Mouse (Mus musculus) gastrocnemius, postnatal 4 days (tissue): ENCODE measurements around the gene Mup7. TPM values are rescaled to one million over a fixed set of nuclear protein-coding genes. Genes with fewer than 3 reads are reported as not detected.
"Not testable (repeated sequence)": the region's sequence is repeated elsewhere in the genome, so short reads cannot be mapped to it uniquely, and the experiment has no call there.

Source experiments
- DNase-seq, 2 experiments: peaks; one replicate each; pipeline ENCODE4 v3.0.0; 2021 to 2022; ENCODE audit warnings: low spot score in 2 of 2, mixed read lengths in 2 of 2
- long read RNA-seq, 2 experiments: library from polyadenylated mRNA; stranded (forward); transcript quantifications; one replicate each; pipeline ENCODE4 v2.0.0; 2021
- total RNA-seq, 2 experiments: library from RNA; stranded (reverse); gene quantifications; 2 replicates each; pipeline ENCODE4 v1.2.3; 2021

The Mup7 gene
- total RNA-seq = not detected
- long read RNA-seq, experiment 1 = 0 reads
- long read RNA-seq, experiment 2 = 0 reads

DNA sequence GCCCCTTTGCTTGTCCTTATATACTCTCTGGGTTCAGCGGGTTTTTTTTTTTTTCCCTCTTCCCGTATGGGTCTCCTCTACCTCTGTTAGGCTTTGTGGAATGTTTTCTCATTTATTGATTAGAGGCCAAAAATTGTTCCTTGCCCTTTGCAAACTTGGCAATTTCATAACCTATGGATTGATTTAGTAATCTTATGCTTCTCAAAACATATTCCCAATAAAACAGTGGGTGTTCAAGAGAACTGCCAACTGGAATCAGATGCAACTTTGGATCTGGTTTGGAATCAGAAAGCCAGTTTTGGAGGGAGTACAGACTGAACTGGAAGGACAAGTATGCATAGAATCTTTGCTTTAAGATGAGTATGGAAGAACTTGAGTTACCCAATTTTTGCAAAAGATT, at the start of gene Mup7:
Gene Mup7, minus strand, starts transcription at position 101 of the 400 bp plus-strand sequence.
- DNase-seq = not testable (repeated sequence)

DNA sequence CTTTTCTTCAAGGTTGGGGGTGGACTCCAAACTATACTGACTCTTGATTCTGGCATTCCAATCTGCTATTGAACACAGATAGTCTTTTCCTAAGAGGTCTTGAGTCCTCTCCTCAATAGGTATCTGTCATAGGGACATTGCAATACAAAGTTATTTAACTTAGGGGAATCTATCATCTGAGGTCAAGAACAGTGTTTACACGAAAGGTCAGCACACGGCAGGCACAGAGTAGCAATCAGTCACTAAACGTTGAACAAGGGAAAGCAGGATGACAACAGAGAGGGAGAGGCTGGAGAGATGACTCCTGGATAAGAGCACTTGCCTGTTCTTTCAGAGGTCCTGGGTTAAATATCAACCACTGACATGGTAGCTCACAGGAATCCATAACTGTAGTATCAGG, 9.6 kb upstream of the Mup7 start:
- DNase-seq = not testable (repeated sequence)

DNA sequence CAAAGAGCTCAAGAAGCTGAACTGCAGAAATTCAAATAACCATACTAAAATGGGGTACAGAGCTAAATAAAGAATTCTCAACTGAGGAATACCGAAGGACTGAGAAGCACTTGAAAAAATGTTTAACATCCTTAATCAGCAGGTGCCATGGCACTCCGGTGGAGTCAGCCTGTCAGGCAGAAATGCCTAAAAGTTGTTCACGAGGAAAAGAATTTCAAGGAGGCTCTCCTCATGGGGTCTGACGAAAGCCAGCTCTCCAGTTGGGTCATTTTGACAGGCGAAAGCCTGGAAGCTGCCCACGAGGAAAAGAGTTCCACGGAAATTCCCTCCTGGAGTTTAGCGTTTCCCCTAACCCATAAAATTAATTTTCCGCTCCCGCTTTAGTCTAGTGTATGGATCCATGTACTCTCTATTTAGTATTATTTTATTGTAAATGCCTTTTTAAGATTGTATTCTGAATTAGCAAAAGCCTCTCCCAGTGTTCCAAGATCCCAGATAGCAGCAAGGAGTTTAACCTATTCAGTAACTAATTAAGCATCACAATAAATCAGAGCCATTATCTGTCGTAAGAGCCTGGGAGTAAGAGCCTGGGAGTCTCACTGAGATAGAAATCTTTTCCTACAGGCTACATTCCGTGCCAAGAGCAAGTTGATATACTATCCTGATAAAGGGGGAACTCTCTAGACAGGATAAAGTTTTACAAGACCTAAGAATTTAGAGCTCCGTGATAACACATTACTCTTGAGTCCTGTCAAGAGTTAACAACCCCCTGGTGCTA, 40.8 kb downstream of the Mup7 start:
- DNase-seq = not testable (repeated sequence)

DNA sequence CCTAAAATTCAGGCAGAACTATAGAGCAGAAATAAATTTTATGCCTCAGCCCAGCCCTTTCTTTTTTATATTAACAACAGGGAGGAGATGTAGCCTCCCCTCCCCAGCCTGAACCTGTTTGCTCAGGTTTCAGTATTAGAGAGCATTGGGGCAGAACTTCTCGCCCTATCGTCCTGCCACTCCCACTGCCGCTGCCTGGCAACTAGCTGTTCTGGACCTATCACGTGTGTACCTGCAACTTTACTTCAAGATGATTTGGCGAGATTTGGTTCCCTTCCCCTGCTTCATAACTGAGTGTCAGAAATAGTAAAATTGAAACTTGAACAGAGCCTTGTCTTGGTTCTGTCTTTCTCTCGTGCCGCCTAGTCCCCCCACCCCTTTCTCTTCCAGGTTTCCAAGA, 50.1 kb downstream of the Mup7 start:
- not testable (repeated sequence) for DNase-seq

Other genes with a start within 250 kb of the Mup7 start
- gene Slc46a2, start 155.4 kb downstream of the Mup7 start, total RNA-seq = not detected
- gene Mup4, start 109.8 kb downstream of the Mup7 start, total RNA-seq = not detected
- gene Mup6, start 106.2 kb downstream of the Mup7 start, total RNA-seq = not detected
- gene Mup2, start 83.8 kb upstream of the Mup7 start, total RNA-seq = not detected
- not detected for gene Mup8, start 152.1 kb upstream of the Mup7 start, total RNA-seq